Mouse (Mus musculus) intestine, embryonic 15.5 days (tissue): ENCODE data around the gene Ocm. TPM values are rescaled to one million over a fixed set of nuclear protein-coding genes. Genes with fewer than 3 reads are reported as not detected.
A peak's percentile ranks its signal among the peaks of the same experiment; 100 is the strongest.

Source experiments
- ATAC-seq: fragments of 200-750 bp; cut with Nextera tagmentation; 2 replicates; pipeline ENCODE4 v1.8.0; 2017; ENCODE audit warnings: moderate TSS enrichment, moderate library complexity
- H3K27ac ChIP-seq: fragments of 300-500 bp; sonication (generic); 2 replicates; pipeline ENCODE4 v1.5.1; 2015; ENCODE audit warnings: mild to moderate bottlenecking, inconsistent platforms
- H3K27me3 ChIP-seq: fragments of 300-500 bp; sonication (generic); replicated peaks from 2 replicates; pipeline ENCODE4 v1.6.1; 2015; ENCODE audit warnings: inconsistent platforms
- H3K36me3 ChIP-seq: fragments of 300-500 bp; sonication (generic); 2 replicates; pipeline ENCODE4 v1.6.1; 2015; ENCODE audit warnings: inconsistent platforms
- H3K4me1 ChIP-seq: fragments of 300-500 bp; sonication (generic); replicated peaks from 2 replicates; pipeline ENCODE4 v1.6.1; 2015; ENCODE audit warnings: inconsistent platforms
- H3K4me2 ChIP-seq: fragments of 300-500 bp; sonication (generic); replicated peaks from 2 replicates; pipeline ENCODE4 v1.6.1; 2015; ENCODE audit warnings: mild to moderate bottlenecking, inconsistent platforms
- H3K4me3 ChIP-seq: fragments of 300-500 bp; sonication (generic); replicated peaks from 2 replicates; pipeline ENCODE4 v1.5.1; 2015; ENCODE audit warnings: inconsistent platforms
- H3K9ac ChIP-seq: fragments of 300-500 bp; sonication (generic); 2 replicates; pipeline ENCODE4 v1.6.1; 2015; ENCODE audit warnings: inconsistent platforms
- H3K9me3 ChIP-seq: fragments of 300-500 bp; sonication (generic); 2 replicates; pipeline ENCODE4 v1.6.1; 2016; ENCODE audit warnings: inconsistent platforms
- WGBS: fragments of 180-500 bp; shearing (Covaris S2); methylation state at CpG from one replicate; pipeline ENCODE4 v1.1.7; 2015; 5-methylcytosine and 5-hydroxymethylcytosine counted together
- polyA plus RNA-seq: library from polyadenylated mRNA; unstranded; fragments of >200 nt; fragmentation: Nextera tagmentation; extraction: Ambion mirVana; gene quantifications from 2 replicates; pipeline ENCODE4 v1.2.1, GENCODE M21; 2015

Ocm gene
- not detected in 2 replicates for polyA plus RNA-seq

- Histone ChIP-seq H3K27ac (no peak within 1 kb of the TSS), H3K4me1 (no peaks in the 10 kb centered on the region), H3K9me3 (no peaks in the 10 kb centered on the region), H3K4me3 (no peak within 1 kb of the TSS), H3K27me3 (no peaks in the 10 kb centered on the region), H3K4me2 (no peak within 1 kb of the TSS), H3K9ac (no peak within 1 kb of the TSS), H3K36me3 (no peaks in the 10 kb centered on the region)
- ATAC-seq = no peak
- 69% methylated on average over 11 of the region's 11 CpGs for WGBS
Observed at GRCm38 (mm10) chr5:144026620-144027263, at the start of gene Ocm. TSS of gene Ocm (minus strand) at chr5:144026670.

GRCm38 (mm10) chr5:144071249-144071648 is 44.8 kb upstream of the Ocm start:
- H3K4me1 ChIP-seq = no peaks in the 10 kb centered on the region
- H3K27me3 ChIP-seq = no peaks in the 10 kb centered on the region; the same call in 1 of the 2 replicates
- H3K36me3 ChIP-seq = no peaks in the 10 kb centered on the region
- no peak overlapping the region for H3K27ac ChIP-seq
- no peak overlapping the region for H3K4me2 ChIP-seq
- 24% methylated on average over 1 of the region's 1 CpGs for WGBS
- no peaks in the 10 kb centered on the region for H3K9me3 ChIP-seq
- H3K9ac ChIP-seq = no peak overlapping the region
- H3K4me3 ChIP-seq = no peak overlapping the region
- no peak for ATAC-seq

- no peaks in the 10 kb centered on the region for H3K9me3 ChIP-seq
- H3K4me1 ChIP-seq = no peaks in the 10 kb centered on the region
- 89% methylated on average over 1 of the region's 1 CpGs for WGBS
- no peak overlapping the region for H3K27ac ChIP-seq
- no peaks in the 10 kb centered on the region for H3K36me3 ChIP-seq
- H3K27me3 ChIP-seq = no peaks in the 10 kb centered on the region; the same call in 1 of the 2 replicates
- H3K9ac ChIP-seq = no peak overlapping the region
- no peak overlapping the region for H3K4me3 ChIP-seq
- ATAC-seq = no peak
- H3K4me2 ChIP-seq = no peak overlapping the region
Observed at GRCm38 (mm10) chr5:144070064-144070463, 43.6 kb upstream of the Ocm start.

GRCm38 (mm10) chr5:144066036-144066435 is 39.6 kb upstream of the Ocm start:
- H3K27ac ChIP-seq = no peak overlapping the region
- H3K4me3 ChIP-seq = no peak overlapping the region
- H3K27me3 ChIP-seq = no peaks in the 10 kb centered on the region; the same call in 1 of the 2 replicates
- WGBS = 82% methylated on average over 2 of the region's 2 CpGs
- no peak for ATAC-seq
- no peaks in the 10 kb centered on the region for H3K4me1 ChIP-seq
- no peak overlapping the region for H3K9ac ChIP-seq
- H3K4me2 ChIP-seq = no peak overlapping the region
- no peaks in the 10 kb centered on the region for H3K36me3 ChIP-seq
- no peaks in the 10 kb centered on the region for H3K9me3 ChIP-seq

GRCm38 (mm10) chr5:144064093-144064492 is 37.6 kb upstream of the Ocm start:
- 73% methylated on average over 5 of the region's 5 CpGs for WGBS
- Histone ChIP-seq H3K9ac (no peak overlapping the region), H3K36me3 (no peaks in the 10 kb centered on the region), H3K4me2 (no peak overlapping the region), H3K27me3 (no peaks in the 10 kb centered on the region; the same call in 1 of the 2 replicates), H3K9me3 (no peaks in the 10 kb centered on the region), H3K4me1 (no peaks in the 10 kb centered on the region), H3K27ac (no peak overlapping the region), H3K4me3 (no peak overlapping the region)
- no peak for ATAC-seq

GRCm38 (mm10) chr5:144054340-144054739 is 27.9 kb upstream of the Ocm start:
- no peak overlapping the region for H3K9ac ChIP-seq
- no peak overlapping the region for H3K27ac ChIP-seq
- H3K36me3 ChIP-seq = no peaks in the 10 kb centered on the region
- H3K9me3 ChIP-seq = no peaks in the 10 kb centered on the region
- ATAC-seq = peak; percentile 49; the same call in 1 of the 2 replicates
- no peak overlapping the region for H3K4me3 ChIP-seq
- H3K4me2 ChIP-seq = no peak overlapping the region
- 79% methylated on average over 6 of the region's 6 CpGs for WGBS
- no peaks in the 10 kb centered on the region for H3K4me1 ChIP-seq
- H3K27me3 ChIP-seq = no peaks in the 10 kb centered on the region

- H3K4me3 ChIP-seq = no peak overlapping the region
- H3K9me3 ChIP-seq = no peaks in the 10 kb centered on the region
- no peaks in the 10 kb centered on the region for H3K36me3 ChIP-seq
- H3K4me2 ChIP-seq = no peak overlapping the region
- WGBS = 34% methylated on average over 3 of the region's 3 CpGs
- H3K27me3 ChIP-seq = no peaks in the 10 kb centered on the region
- no peak overlapping the region for H3K9ac ChIP-seq
- no peaks in the 10 kb centered on the region for H3K4me1 ChIP-seq
- no peak overlapping the region for H3K27ac ChIP-seq
- no peak for ATAC-seq
Observed at GRCm38 (mm10) chr5:144053450-144053849, 27.0 kb upstream of the Ocm start.

- ATAC-seq = no peak
- H3K4me3 ChIP-seq = no peak overlapping the region
- no peak overlapping the region for H3K4me2 ChIP-seq
- H3K4me1 ChIP-seq = 0 out of 2 replicates have a peak, but pooled peaks cover 2% of the 10 kb centered on the region
- no peak overlapping the region for H3K27ac ChIP-seq
- no peaks in the 10 kb centered on the region for H3K27me3 ChIP-seq
- H3K9ac ChIP-seq = no peak overlapping the region
- H3K9me3 ChIP-seq = no peaks in the 10 kb centered on the region
- no peaks in the 10 kb centered on the region for H3K36me3 ChIP-seq
Observed at GRCm38 (mm10) chr5:144051268-144051667, 24.8 kb upstream of the Ocm start.

- Histone ChIP-seq H3K4me3 (no peak overlapping the region), H3K9me3 (no peaks in the 10 kb centered on the region), H3K27me3 (no peaks in the 10 kb centered on the region), H3K27ac (no peak overlapping the region), H3K4me1 (0 out of 2 replicates have a peak, but pooled peaks cover 2% of the 10 kb centered on the region), H3K9ac (no peak overlapping the region), H3K4me2 (no peak overlapping the region), H3K36me3 (no peaks in the 10 kb centered on the region)
- 68% methylated on average over 3 of the region's 3 CpGs for WGBS
- no peak for ATAC-seq
Observed at GRCm38 (mm10) chr5:144049881-144050280, 23.4 kb upstream of the Ocm start.

- Histone ChIP-seq H3K27me3 (no peaks in the 10 kb centered on the region), H3K27ac (no peak overlapping the region), H3K4me3 (no peak overlapping the region), H3K9ac (no peak overlapping the region), H3K36me3 (no peaks in the 10 kb centered on the region), H3K4me2 (no peak overlapping the region), H3K4me1 (0 out of 2 replicates have a peak, but pooled peaks cover 2% of the 10 kb centered on the region), H3K9me3 (no peaks in the 10 kb centered on the region)
- WGBS = 55% methylated on average over 13 of the region's 13 CpGs
- no peak for ATAC-seq
Observed at GRCm38 (mm10) chr5:144047324-144047723, 20.9 kb upstream of the Ocm start.

- Histone ChIP-seq H3K4me2 (no peak overlapping the region), H3K4me1 (0 out of 2 replicates have a peak, but pooled peaks cover 2% of the 10 kb centered on the region), H3K9me3 (no peaks in the 10 kb centered on the region), H3K9ac (no peak overlapping the region), H3K27ac (no peak overlapping the region), H3K4me3 (no peak overlapping the region), H3K27me3 (no peaks in the 10 kb centered on the region), H3K36me3 (no peaks in the 10 kb centered on the region)
- WGBS = 80% methylated on average over 11 of the region's 11 CpGs
- ATAC-seq = no peak
Observed at GRCm38 (mm10) chr5:144043166-144043565, 16.7 kb upstream of the Ocm start.

GRCm38 (mm10) chr5:144040720-144041364 is 14.4 kb upstream of the Ocm start:
- Histone ChIP-seq H3K36me3 (no peaks in the 10 kb centered on the region), H3K27me3 (no peaks in the 10 kb centered on the region), H3K4me1 (no peaks in the 10 kb centered on the region), H3K27ac (no peak overlapping the region), H3K9me3 (no peaks in the 10 kb centered on the region), H3K9ac (no peak overlapping the region), H3K4me3 (no peak overlapping the region), H3K4me2 (no peak overlapping the region)
- WGBS = 46% methylated on average over 11 of the region's 11 CpGs
- peak; percentile 34; the same call in 1 of the 2 replicates for ATAC-seq

- Histone ChIP-seq H3K36me3 (no peaks in the 10 kb centered on the region), H3K27ac (no peak overlapping the region), H3K9me3 (no peaks in the 10 kb centered on the region), H3K4me3 (no peak overlapping the region), H3K4me2 (no peak overlapping the region), H3K27me3 (no peaks in the 10 kb centered on the region), H3K4me1 (no peaks in the 10 kb centered on the region), H3K9ac (no peak overlapping the region)
- ATAC-seq = no peak
- WGBS = 84% methylated on average over 5 of the region's 5 CpGs
Observed at GRCm38 (mm10) chr5:144039886-144040285, 13.4 kb upstream of the Ocm start.
